Mouse (Mus musculus) neural tube, embryonic 15.5 days (tissue): ENCODE measurements around the gene Tmem147. TPM values are rescaled to one million over a fixed set of nuclear protein-coding genes. Genes with fewer than 3 reads are reported as not detected.

Experiments
- ATAC-seq: fragments of 200-750 bp; cut with Nextera tagmentation; 2 replicates; pipeline ENCODE4 v1.8.0; 2017; ENCODE audit warnings: mild to moderate bottlenecking, moderate TSS enrichment, moderate library complexity; ENCODE audit not compliant: low FRiP score
- H3K27ac ChIP-seq: fragments of 300-500 bp; sonication (generic); replicated peaks from 2 replicates; pipeline ENCODE4 v1.5.1; 2015; ENCODE audit warnings: mild to moderate bottlenecking, inconsistent platforms
- H3K27me3 ChIP-seq: fragments of 300-500 bp; sonication (generic); replicated peaks from 2 replicates; pipeline ENCODE4 v1.6.1; 2015; ENCODE audit warnings: inconsistent platforms
- H3K36me3 ChIP-seq: fragments of 300-500 bp; sonication (generic); 2 replicates; pipeline ENCODE4 v1.6.1; 2015; ENCODE audit warnings: inconsistent platforms
- H3K4me1 ChIP-seq: fragments of 300-500 bp; sonication (generic); 2 replicates; pipeline ENCODE4 v1.6.1; 2015; ENCODE audit warnings: inconsistent platforms
- H3K4me2 ChIP-seq: fragments of 300-500 bp; sonication (generic); 2 replicates; pipeline ENCODE4 v1.6.1; 2015; ENCODE audit warnings: inconsistent platforms, mild to moderate bottlenecking, moderate library complexity
- H3K4me3 ChIP-seq: fragments of 300-500 bp; sonication (generic); replicated peaks from 2 replicates; pipeline ENCODE4 v1.5.1; 2015; ENCODE audit warnings: mild to moderate bottlenecking, inconsistent platforms
- H3K9ac ChIP-seq: fragments of 300-500 bp; sonication (generic); replicated peaks from 2 replicates; pipeline ENCODE4 v1.6.1; 2015; ENCODE audit warnings: mild to moderate bottlenecking, inconsistent platforms
- H3K9me3 ChIP-seq: fragments of 300-500 bp; sonication (generic); replicated peaks from 2 replicates; pipeline ENCODE4 v1.6.1; 2016; ENCODE audit warnings: inconsistent platforms
- WGBS: fragments of 180-500 bp; shearing (Covaris S2); methylation state at CpG from one replicate; pipeline ENCODE4 v1.1.7; 2015; ENCODE audit warnings: mixed read lengths; 5-methylcytosine and 5-hydroxymethylcytosine counted together
- polyA plus RNA-seq: library from polyadenylated mRNA; unstranded; fragments of >200 nt; fragmentation: Nextera tagmentation; extraction: Ambion mirVana; gene quantifications from 2 replicates; pipeline ENCODE4 v1.2.1, GENCODE M21; 2015

Gene Tmem147
- 284 and 304 TPM in 2 replicates for polyA plus RNA-seq

GRCm38 (mm10) chr7:30729396-30730063 lies at the start of gene Tmem147:
Gene Tmem147, minus strand, starts transcription at chr7:30729540.
- WGBS = under 1% methylated on average over 59 of the region's 60 CpGs
- peak within 1 kb of the TSS; percentile 92 for H3K27ac ChIP-seq
- peaks cover 33% of the 10 kb centered on the region for H3K36me3 ChIP-seq
- peak within 1 kb of the TSS; percentile 91 for H3K9ac ChIP-seq
- peak within 1 kb of the TSS; percentile 66 for H3K4me2 ChIP-seq
- H3K4me1 ChIP-seq = peaks cover 31% of the 10 kb centered on the region
- H3K4me3 ChIP-seq = peak within 1 kb of the TSS; percentile 75
- no peaks in the 10 kb centered on the region for H3K27me3 ChIP-seq
- ATAC-seq = peak; percentile 96
- H3K9me3 ChIP-seq = no peaks in the 10 kb centered on the region

- no peak for ATAC-seq
- no peaks in the 10 kb centered on the region for H3K36me3 ChIP-seq
- H3K27ac ChIP-seq = no peak overlapping the region
- H3K4me2 ChIP-seq = no peak overlapping the region
- H3K9ac ChIP-seq = no peak overlapping the region
- 80% methylated on average over 1 of the region's 1 CpGs for WGBS
- H3K27me3 ChIP-seq = no peaks in the 10 kb centered on the region
- H3K4me1 ChIP-seq = no peaks in the 10 kb centered on the region
- H3K4me3 ChIP-seq = no peak overlapping the region
- H3K9me3 ChIP-seq = no peaks in the 10 kb centered on the region
Measured at GRCm38 (mm10) chr7:30777911-30778310, 48.6 kb upstream of the Tmem147 start.

- no peaks in the 10 kb centered on the region for H3K4me1 ChIP-seq
- no peaks in the 10 kb centered on the region for H3K36me3 ChIP-seq
- H3K4me2 ChIP-seq = no peak overlapping the region
- no peak overlapping the region for H3K4me3 ChIP-seq
- no peak overlapping the region for H3K9ac ChIP-seq
- H3K27me3 ChIP-seq = no peaks in the 10 kb centered on the region
- ATAC-seq = peak; percentile 47
- H3K9me3 ChIP-seq = no peaks in the 10 kb centered on the region
- WGBS = 55% methylated on average over 7 of the region's 7 CpGs
- H3K27ac ChIP-seq = no peak overlapping the region
Measured at GRCm38 (mm10) chr7:30777081-30777579, 47.8 kb upstream of the Tmem147 start.

GRCm38 (mm10) chr7:30776104-30776503 lies 46.8 kb upstream of the Tmem147 start:
- Histone ChIP-seq H3K4me2 (no peak overlapping the region), H3K4me1 (no peaks in the 10 kb centered on the region), H3K9ac (no peak overlapping the region), H3K9me3 (no peaks in the 10 kb centered on the region), H3K27me3 (no peaks in the 10 kb centered on the region), H3K4me3 (no peak overlapping the region), H3K36me3 (no peaks in the 10 kb centered on the region), H3K27ac (no peak overlapping the region)
- no peak for ATAC-seq
- WGBS = 92% methylated on average over 9 of the region's 9 CpGs

- Histone ChIP-seq H3K27me3 (no peaks in the 10 kb centered on the region), H3K27ac (no peak overlapping the region), H3K36me3 (no peaks in the 10 kb centered on the region), H3K4me2 (no peak overlapping the region), H3K9me3 (no peaks in the 10 kb centered on the region), H3K9ac (no peak overlapping the region), H3K4me1 (peaks cover 3% of the 10 kb centered on the region; the same call in 1 of the 2 replicates), H3K4me3 (no peak overlapping the region)
- no peak for ATAC-seq
- 44% methylated on average over 9 of the region's 9 CpGs for WGBS
Measured at GRCm38 (mm10) chr7:30769236-30769635, 39.9 kb upstream of the Tmem147 start.

GRCm38 (mm10) chr7:30766408-30766807 lies 37.1 kb upstream of the Tmem147 start:
- Histone ChIP-seq H3K4me2 (no peak overlapping the region), H3K9me3 (no peaks in the 10 kb centered on the region), H3K27ac (no peak overlapping the region), H3K9ac (no peak overlapping the region), H3K36me3 (no peaks in the 10 kb centered on the region), H3K4me1 (peaks cover 3% of the 10 kb centered on the region; the same call in 1 of the 2 replicates), H3K27me3 (0 out of 2 replicates have a peak, but pooled peaks cover 3% of the 10 kb centered on the region), H3K4me3 (no peak overlapping the region)
- WGBS = 94% methylated on average over 4 of the region's 4 CpGs
- ATAC-seq = no peak

GRCm38 (mm10) chr7:30765173-30765572 lies 35.8 kb upstream of the Tmem147 start:
- Histone ChIP-seq H3K4me1 (peaks cover 3% of the 10 kb centered on the region; the same call in 1 of the 2 replicates), H3K27ac (no peak overlapping the region), H3K4me3 (no peak overlapping the region), H3K9me3 (no peaks in the 10 kb centered on the region), H3K9ac (no peak overlapping the region), H3K4me2 (peak overlapping the region; percentile 34), H3K36me3 (no peaks in the 10 kb centered on the region), H3K27me3 (0 out of 2 replicates have a peak, but pooled peaks cover 3% of the 10 kb centered on the region)
- WGBS = 40% methylated on average over 11 of the region's 11 CpGs
- ATAC-seq = 0 out of 2 replicates have a peak, but pooled peaks have one; percentile 45

- WGBS = 38% methylated on average over 5 of the region's 5 CpGs
- Histone ChIP-seq H3K27me3 (0 out of 2 replicates have a peak, but pooled peaks cover 3% of the 10 kb centered on the region), H3K9me3 (no peaks in the 10 kb centered on the region), H3K4me1 (peaks cover 3% of the 10 kb centered on the region; the same call in 1 of the 2 replicates), H3K9ac (no peak within 1 kb of the TSS), H3K4me3 (no peak within 1 kb of the TSS), H3K36me3 (no peaks in the 10 kb centered on the region), H3K4me2 (no peak within 1 kb of the TSS), H3K27ac (no peak within 1 kb of the TSS)
- ATAC-seq = no peak
Measured at GRCm38 (mm10) chr7:30763456-30763855, 34.1 kb upstream of the Tmem147 start, which contains the start of gene Dmkn. Gene Dmkn, plus strand, starts transcription at chr7:30763756.

GRCm38 (mm10) chr7:30761769-30762352 lies 32.5 kb upstream of the Tmem147 start:
- no peak overlapping the region for H3K4me3 ChIP-seq
- H3K9me3 ChIP-seq = no peaks in the 10 kb centered on the region
- 0 out of 2 replicates have a peak, but pooled peaks cover 3% of the 10 kb centered on the region for H3K27me3 ChIP-seq
- H3K36me3 ChIP-seq = no peaks in the 10 kb centered on the region
- H3K9ac ChIP-seq = no peak overlapping the region
- 86% methylated on average over 4 of the region's 4 CpGs for WGBS
- peaks cover 3% of the 10 kb centered on the region; the same call in 1 of the 2 replicates for H3K4me1 ChIP-seq
- no peak overlapping the region for H3K4me2 ChIP-seq
- ATAC-seq = no peak
- H3K27ac ChIP-seq = no peak overlapping the region

- H3K4me3 ChIP-seq = no peak overlapping the region
- no peaks in the 10 kb centered on the region for H3K4me1 ChIP-seq
- H3K27me3 ChIP-seq = 0 out of 2 replicates have a peak, but pooled peaks cover 1% of the 10 kb centered on the region
- no peak overlapping the region for H3K4me2 ChIP-seq
- no peak overlapping the region for H3K27ac ChIP-seq
- peaks cover 29% of the 10 kb centered on the region for H3K36me3 ChIP-seq
- H3K9me3 ChIP-seq = peaks cover 4% of the 10 kb centered on the region; the same call in 1 of the 2 replicates
- H3K9ac ChIP-seq = no peak overlapping the region
- 38% methylated on average over 4 of the region's 4 CpGs for whole genome bisulfite sequencing
- no peak for ATAC-seq
Measured at GRCm38 (mm10) chr7:30758853-30759252, 29.5 kb upstream of the Tmem147 start.

GRCm38 (mm10) chr7:30757001-30757400 lies 27.7 kb upstream of the Tmem147 start:
- peaks cover 4% of the 10 kb centered on the region; the same call in 1 of the 2 replicates for H3K9me3 ChIP-seq
- no peaks in the 10 kb centered on the region for H3K4me1 ChIP-seq
- H3K27me3 ChIP-seq = no peaks in the 10 kb centered on the region
- no peak overlapping the region for H3K27ac ChIP-seq
- H3K4me2 ChIP-seq = no peak overlapping the region
- H3K9ac ChIP-seq = no peak overlapping the region
- H3K36me3 ChIP-seq = peaks cover 36% of the 10 kb centered on the region
- ATAC-seq = no peak
- WGBS = 73% methylated on average over 3 of the region's 3 CpGs
- no peak overlapping the region for H3K4me3 ChIP-seq
